Mouse (Mus musculus): ENCODE results near the gene Acot3.
A peak's percentile ranks its signal among the peaks of the same experiment; 100 is the strongest.
"Not testable (repeated sequence)": the region's sequence is repeated elsewhere in the genome, so short reads cannot be mapped to it uniquely, and the experiment has no call there.

The Acot3 gene

GRCm38 (mm10) chr12:84051937-84052474 is at the start of gene Acot3:
Gene Acot3, plus strand, starts transcription at chr12:84052144.
- no peak for DNase-seq (ENCODE audit: low spot score in 2 of 2)

- DNase-seq (ENCODE audit: low spot score in 2 of 2): no peak
Measured at GRCm38 (mm10) chr12:84003866-84004265, 48.1 kb upstream of the Acot3 start.

- no peak for DNase-seq (ENCODE audit: low spot score in 2 of 2)
Measured at GRCm38 (mm10) chr12:84008251-84008650, 43.7 kb upstream of the Acot3 start.

- DNase-seq (ENCODE audit: low spot score in 2 of 2): no peak
Measured at GRCm38 (mm10) chr12:84008729-84009128, 43.2 kb upstream of the Acot3 start.

GRCm38 (mm10) chr12:84009171-84009965 is 42.6 kb upstream of the Acot3 start, which contains the start of gene Acot1:
Gene Acot1, plus strand, starts transcription at chr12:84009490.
- DNase-seq (ENCODE audit: low spot score in 2 of 2): peak; percentile 32 to 70

- DNase-seq (ENCODE audit: low spot score in 2 of 2): no peak
Measured at GRCm38 (mm10) chr12:84010201-84010600, 41.7 kb upstream of the Acot3 start.

GRCm38 (mm10) chr12:84011251-84012040 is 40.5 kb upstream of the Acot3 start:
- DNase-seq (ENCODE audit: low spot score in 2 of 2): peak in 1 of 2 experiments; percentile 52

- DNase-seq (ENCODE audit: low spot score in 2 of 2): no peak
Measured at GRCm38 (mm10) chr12:84013130-84013529, 38.8 kb upstream of the Acot3 start.

- DNase-seq (ENCODE audit: low spot score in 2 of 2): no peak
Measured at GRCm38 (mm10) chr12:84013701-84014100, 38.2 kb upstream of the Acot3 start.

- peak in 1 of 2 experiments; percentile 38 for DNase-seq (ENCODE audit: low spot score in 2 of 2)
Measured at GRCm38 (mm10) chr12:84020528-84020927, 31.4 kb upstream of the Acot3 start.

GRCm38 (mm10) chr12:84022266-84022665 is 29.7 kb upstream of the Acot3 start:
- not testable (repeated sequence) for DNase-seq (ENCODE audit: low spot score in 2 of 2)

- DNase-seq (ENCODE audit: low spot score in 2 of 2): no peak
Measured at GRCm38 (mm10) chr12:84023052-84023745, 28.7 kb upstream of the Acot3 start.

- DNase-seq (ENCODE audit: low spot score in 2 of 2): no peak
Measured at GRCm38 (mm10) chr12:84025888-84026287, 26.1 kb upstream of the Acot3 start.

GRCm38 (mm10) chr12:84028328-84028727 is 23.6 kb upstream of the Acot3 start:
- not testable (repeated sequence) for DNase-seq (ENCODE audit: low spot score in 2 of 2)

GRCm38 (mm10) chr12:84029043-84029442 is 22.9 kb upstream of the Acot3 start:
- DNase-seq (ENCODE audit: low spot score in 2 of 2): not testable (repeated sequence)

- peak; percentile 72 to 84 for DNase-seq (ENCODE audit: low spot score in 2 of 2)
Measured at GRCm38 (mm10) chr12:84030659-84031332, 21.1 kb upstream of the Acot3 start.

- DNase-seq (ENCODE audit: low spot score in 2 of 2): no peak
Measured at GRCm38 (mm10) chr12:84032854-84033253, 19.1 kb upstream of the Acot3 start.

GRCm38 (mm10) chr12:84033302-84033701 is 18.6 kb upstream of the Acot3 start:
- DNase-seq (ENCODE audit: low spot score in 2 of 2): not testable (repeated sequence)

- DNase-seq (ENCODE audit: low spot score in 2 of 2): no peak
Measured at GRCm38 (mm10) chr12:84034108-84034507, 17.8 kb upstream of the Acot3 start.

- DNase-seq (ENCODE audit: low spot score in 2 of 2): not testable (repeated sequence)
Measured at GRCm38 (mm10) chr12:84038241-84038640, 13.7 kb upstream of the Acot3 start, which contains the start of gene Acot4. Gene Acot4, plus strand, starts transcription at chr12:84038379.

GRCm38 (mm10) chr12:84038691-84039111 is 13.2 kb upstream of the Acot3 start, which contains the start of gene Gm49366:
Gene Gm49366, plus strand, starts transcription at chr12:84038935.
- not testable (repeated sequence) for DNase-seq (ENCODE audit: low spot score in 2 of 2)

All from spleen, postnatal 4 days (tissue).